Mouse (Mus musculus) WW6 (cell line): ENCODE results near the gene Olfr1354.
"Not testable (repeated sequence)": the region's sequence is repeated elsewhere in the genome, so short reads cannot be mapped to it uniquely, and the experiment has no call there.

ENCODE experiments used
- DNase-seq: peaks from one replicate; pipeline ENCODE4 v3.0.0-alpha.2; 2013; ENCODE audit warnings: low read depth, low spot score

The Olfr1354 gene

GRCm38 (mm10) chr10:78912871-78913270 lies at the start of gene Olfr1354:
TSS of gene Olfr1354 (plus strand) at chr10:78913171.
- DNase-seq, result not testable (repeated sequence)

DNA sequence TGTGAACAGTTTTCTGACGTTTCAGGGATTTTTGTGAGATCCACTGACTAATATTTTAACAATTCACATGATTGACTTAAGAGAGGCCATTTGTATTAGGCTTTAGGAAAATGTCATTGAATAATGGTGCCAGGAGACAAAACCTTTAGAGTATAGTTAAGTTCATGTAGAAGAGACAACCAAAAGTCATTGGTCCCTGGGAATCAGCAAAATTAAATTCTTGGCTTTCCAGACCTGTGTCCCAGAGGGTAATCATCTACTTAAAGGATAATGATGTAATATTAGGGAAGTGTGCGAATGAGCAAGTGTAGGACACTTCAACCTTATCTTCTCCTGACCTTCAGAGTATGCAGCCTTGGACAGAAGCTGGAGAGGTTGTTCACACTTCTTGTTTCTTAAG lies 37.7 kb upstream of the Olfr1354 start, which contains the start of gene Olfr1355:
Gene Olfr1355, plus strand, starts transcription at position 301 of the 400 bp plus-strand sequence.
- no peak for DNase-seq

- DNase-seq, result not testable (repeated sequence)
Measured at GRCm38 (mm10) chr10:78950336-78950735, 37.4 kb downstream of the Olfr1354 start, which contains the start of gene Olfr8. TSS of gene Olfr8 (plus strand) at chr10:78950636.

- DNase-seq, result not testable (repeated sequence)
Measured at GRCm38 (mm10) chr10:78963009-78963408, 50.0 kb downstream of the Olfr1354 start, which contains the start of gene Olfr1353. TSS of gene Olfr1353 (plus strand) at chr10:78963309.
